Mouse (Mus musculus) MEL-GATA-1-ER (cell line): ENCODE measurements around the gene Zfp213.
"Not testable (repeated sequence)": the region's sequence is repeated elsewhere in the genome, so short reads cannot be mapped to it uniquely, and the experiment has no call there.

Experiments used
- DNase-seq: peaks from one replicate; pipeline ENCODE4 v3.0.0-alpha.2; 2012; ENCODE audit warnings: low read depth; ENCODE audit errors: extremely low read depth

Gene Zfp213

DNA sequence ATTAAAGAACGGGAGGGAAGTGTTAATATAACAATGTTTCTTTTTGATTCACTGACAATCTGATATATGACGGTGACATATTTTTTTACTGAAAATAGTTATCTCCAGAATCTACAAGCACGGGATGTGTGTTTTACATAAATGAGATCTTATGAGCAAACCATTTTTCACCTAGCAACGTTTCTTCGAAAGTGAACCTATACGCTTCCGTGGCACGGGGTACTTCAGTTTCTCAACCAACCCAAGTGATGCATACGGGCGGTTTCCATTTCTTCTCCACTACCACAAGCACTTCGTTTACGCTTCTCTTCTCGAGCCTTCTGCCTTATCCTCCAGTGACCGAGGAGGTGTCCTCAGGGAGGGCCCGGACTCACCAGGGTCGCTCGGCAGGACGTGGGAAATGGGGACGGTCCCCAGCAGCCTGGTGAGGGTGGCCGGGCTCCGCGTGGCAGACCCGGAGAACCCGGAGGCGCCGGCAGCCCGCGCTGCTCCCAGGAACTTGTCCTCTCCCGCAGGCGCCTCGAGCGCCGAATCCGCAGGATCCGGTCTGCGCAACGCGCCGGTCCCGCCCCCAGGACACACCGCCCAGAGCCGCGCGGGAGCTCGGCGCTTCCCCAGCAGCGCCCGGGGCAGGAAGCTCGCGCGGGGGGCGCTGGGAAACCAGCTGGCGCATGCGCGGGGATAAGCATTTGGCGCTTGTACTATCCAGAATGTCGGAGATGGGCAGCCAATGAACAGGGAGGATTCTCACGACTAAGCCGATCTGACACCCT is at the start of gene Zfp213:
Gene Zfp213 (minus strand): TSS at position 644 of the 773 bp plus-strand sequence.
- peak; percentile 89 for DNase-seq

GRCm38 (mm10) chr17:23610361-23610800 is 46.3 kb upstream of the Zfp213 start:
- no peak for DNase-seq

GRCm38 (mm10) chr17:23609612-23610011 is 45.6 kb upstream of the Zfp213 start:
- DNase-seq, result no peak

- DNase-seq, result no peak
Observed at GRCm38 (mm10) chr17:23605220-23605619, 41.2 kb upstream of the Zfp213 start.

DNA sequence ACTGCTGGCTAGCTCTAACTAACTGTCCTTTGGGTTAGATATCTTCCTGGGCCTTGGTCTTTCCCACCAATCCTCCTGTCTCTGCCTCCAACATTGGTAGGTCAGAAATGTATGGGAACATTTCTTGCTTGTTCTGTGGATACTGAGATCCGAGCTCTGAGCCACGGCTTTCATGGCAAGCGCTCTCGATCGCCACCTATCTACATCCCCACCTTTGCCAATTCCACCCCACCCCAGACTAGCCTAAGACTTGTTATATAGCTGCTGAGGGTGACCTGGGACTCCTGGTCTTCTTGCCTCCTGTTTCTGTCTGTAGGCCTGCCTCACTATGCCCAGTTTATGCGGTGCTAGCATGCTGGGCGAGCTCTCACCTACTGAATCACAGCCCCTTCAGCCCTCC is 40.4 kb upstream of the Zfp213 start:
- DNase-seq, result no peak

DNA sequence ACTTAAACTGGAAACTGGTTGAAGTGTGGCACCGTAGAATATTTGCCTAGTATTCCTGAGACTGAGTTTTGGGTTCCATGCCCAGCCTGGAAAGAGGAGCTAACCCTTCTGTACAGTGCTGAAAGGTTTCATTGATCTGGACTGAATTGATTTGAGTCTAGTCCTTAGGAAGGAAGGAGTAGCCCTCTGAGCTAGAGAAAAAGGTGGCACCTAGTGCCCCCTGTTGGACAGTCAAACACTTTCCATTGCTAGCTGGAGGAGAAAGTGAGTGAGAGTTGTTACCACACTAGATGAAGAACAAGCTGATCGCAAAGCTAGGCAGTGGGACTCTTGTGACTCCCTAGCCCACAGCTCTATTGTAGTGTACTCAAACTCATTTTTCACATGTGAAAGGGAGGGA is 39.5 kb upstream of the Zfp213 start:
- no peak for DNase-seq

GRCm38 (mm10) chr17:23603077-23603476 is 39.0 kb upstream of the Zfp213 start:
- DNase-seq, result no peak

GRCm38 (mm10) chr17:23601836-23602585 is 38.0 kb upstream of the Zfp213 start:
- no peak for DNase-seq

- no peak for DNase-seq
Observed at GRCm38 (mm10) chr17:23600641-23601622, 36.9 kb upstream of the Zfp213 start, which contains the start of gene Zscan10. Gene Zscan10 (plus strand): TSS chr17:23600856.

DNA sequence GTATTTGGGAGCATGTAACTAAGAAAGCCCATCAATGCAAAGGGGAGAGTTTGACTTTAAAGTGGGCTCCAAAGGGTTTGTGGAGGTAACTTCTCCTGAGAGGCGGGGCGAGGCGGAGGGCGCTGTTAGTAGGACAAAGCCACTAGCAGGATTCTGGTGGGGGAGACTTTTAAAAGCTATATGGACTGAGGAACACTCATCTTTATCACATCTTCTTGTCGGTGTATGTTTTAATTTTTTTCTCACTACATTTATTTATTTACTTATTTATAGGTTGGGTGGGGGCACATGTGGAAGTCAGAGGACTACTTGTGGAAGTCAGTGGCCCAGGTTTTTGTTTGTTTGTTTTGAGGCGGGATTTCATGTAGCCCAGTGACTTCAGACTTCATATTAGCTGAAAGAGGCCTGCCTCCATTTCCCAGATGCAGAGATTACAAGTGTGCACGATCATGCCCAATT is 35.6 kb upstream of the Zfp213 start:
- DNase-seq, result peak; percentile 75

- DNase-seq, result peak; percentile 97
Observed at GRCm38 (mm10) chr17:23598582-23599552, 34.8 kb upstream of the Zfp213 start, which contains the start of gene Zfp13. Gene Zfp13 (minus strand): TSS chr17:23599487.

GRCm38 (mm10) chr17:23595139-23595538 is 31.1 kb upstream of the Zfp213 start:
- DNase-seq, result not testable (repeated sequence)

- no peak for DNase-seq
Observed at GRCm38 (mm10) chr17:23592926-23593300, 28.9 kb upstream of the Zfp213 start.

- peak; percentile 89 for DNase-seq
Observed at GRCm38 (mm10) chr17:23592208-23592925, 28.3 kb upstream of the Zfp213 start.

DNA sequence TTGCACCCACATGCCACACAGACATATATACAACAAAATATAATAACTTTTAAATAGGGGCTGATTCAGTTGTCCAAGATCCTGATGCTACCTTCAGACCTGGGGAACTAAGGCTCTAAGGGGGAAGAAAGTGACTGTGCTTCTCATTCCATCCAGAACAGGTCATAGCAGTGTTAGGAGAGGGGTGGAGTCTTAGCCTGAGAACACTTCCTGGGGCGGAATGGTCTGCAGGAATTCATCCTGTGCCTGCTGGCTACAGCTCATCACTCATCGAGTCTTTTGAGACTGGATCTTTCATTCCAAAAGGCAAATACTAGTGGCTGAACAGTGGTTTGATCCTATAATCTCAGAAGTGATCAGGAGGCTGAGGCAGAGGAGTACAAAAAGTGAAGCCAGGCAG is 23.2 kb upstream of the Zfp213 start:
- no peak for DNase-seq

- DNase-seq, result no peak
Observed at GRCm38 (mm10) chr17:23585721-23586491, 21.9 kb upstream of the Zfp213 start.

- no peak for DNase-seq
Observed at GRCm38 (mm10) chr17:23584786-23585185, 20.7 kb upstream of the Zfp213 start.

GRCm38 (mm10) chr17:23575951-23576552 is 12.0 kb upstream of the Zfp213 start:
- DNase-seq, result no peak
